Mouse (Mus musculus) kidney, adult 2 months (tissue): ENCODE results near the gene Knop1.

Source experiments
- CTCF ChIP-seq: fragments of 200-500 bp; conservative IDR thresholded peaks from 2 replicates; pipeline ENCODE4 v1.5.1; 2011; ENCODE audit warnings: low read depth, mild to moderate bottlenecking, control low read depth, low read length, moderate library complexity, mixed read lengths; ENCODE audit not compliant: insufficient read depth, insufficient read length
- POLR2A ChIP-seq: fragments of 200-500 bp; IDR thresholded peaks from one replicate; pipeline ENCODE4 v1.6.1; 2011; ENCODE audit warnings: low read depth, low read length, control low read depth

DNA sequence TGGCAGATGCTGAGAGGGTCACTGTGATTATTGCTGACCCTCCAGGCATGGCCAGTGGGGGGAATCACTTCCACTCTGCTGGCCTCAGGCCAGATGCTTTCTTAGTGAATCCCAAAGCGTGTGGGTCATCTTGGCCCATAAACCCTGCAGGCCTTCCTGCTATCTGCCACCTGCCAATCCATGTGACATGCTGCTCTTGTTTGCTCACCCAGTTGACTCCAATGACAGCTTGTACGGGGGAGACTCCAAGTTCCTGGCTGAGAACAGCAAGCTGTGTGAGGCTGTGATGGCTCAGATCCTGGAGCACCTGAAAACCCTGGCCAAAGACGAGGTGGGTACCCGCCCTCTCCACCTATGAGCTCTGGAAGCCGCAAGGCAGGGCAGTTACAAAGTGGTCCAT, 18.2 kb downstream of the Knop1 start:
- no peak for TF ChIP-seq CTCF
- no peak for TF ChIP-seq POLR2A
